Mouse (Mus musculus) adrenal gland, postnatal 36 days (tissue): ENCODE results near the gene Vwa3a. TPM values are rescaled to one million over a fixed set of nuclear protein-coding genes. Genes with fewer than 3 reads are reported as not detected.

ENCODE experiments used
- DNase-seq, 2 experiments: peaks; one replicate each; pipeline ENCODE4 v3.0.0; 2021; ENCODE audit warnings: mixed read lengths in 1 of 2
- total RNA-seq, 2 experiments: library from RNA; stranded (reverse); gene quantifications; 2 replicates each; pipeline ENCODE4 v1.2.3; 2021

Vwa3a gene
- total RNA-seq, 2 experiments from 2014 or later, result 1.1 to 3.8 TPM

GRCm38 (mm10) chr7:120836361-120836760 is 97.2 kb downstream of the Vwa3a start:
- DNase-seq, result no peak

DNA sequence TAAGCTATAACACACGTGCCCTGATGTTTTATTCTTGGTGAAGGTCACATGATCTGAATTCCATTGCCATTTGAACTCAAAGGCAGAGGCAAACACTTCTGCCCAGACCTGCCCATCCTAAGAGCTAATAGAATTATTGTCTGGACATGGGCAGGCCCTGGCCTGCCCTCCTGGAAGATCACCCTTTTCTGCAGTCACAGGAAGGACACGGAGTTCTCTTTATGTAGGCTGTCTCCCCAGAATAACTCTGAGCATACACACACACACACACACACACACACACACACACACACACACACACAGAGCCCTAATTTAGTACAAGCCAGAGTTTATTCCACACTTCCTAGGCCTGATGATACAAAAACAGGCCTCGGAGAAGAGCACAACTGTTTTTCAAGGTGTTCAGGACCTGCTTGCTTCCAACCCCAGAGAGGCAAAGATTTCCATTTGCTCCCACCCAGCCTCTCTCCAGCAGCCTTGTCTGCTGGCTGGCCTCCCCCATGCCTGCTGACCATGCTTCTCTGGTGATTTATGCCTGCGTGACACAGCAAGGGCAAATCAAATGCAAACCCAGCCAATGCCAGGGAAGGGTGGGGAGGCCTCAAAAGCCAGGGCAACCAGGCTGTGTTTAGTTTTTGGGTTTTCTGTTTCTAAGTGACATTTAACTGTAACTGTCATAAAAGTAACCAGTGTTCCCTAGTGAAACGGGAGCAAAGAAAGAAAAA is 99.5 kb downstream of the Vwa3a start:
- DNase-seq, result peak; percentile 83 to 89

DNA sequence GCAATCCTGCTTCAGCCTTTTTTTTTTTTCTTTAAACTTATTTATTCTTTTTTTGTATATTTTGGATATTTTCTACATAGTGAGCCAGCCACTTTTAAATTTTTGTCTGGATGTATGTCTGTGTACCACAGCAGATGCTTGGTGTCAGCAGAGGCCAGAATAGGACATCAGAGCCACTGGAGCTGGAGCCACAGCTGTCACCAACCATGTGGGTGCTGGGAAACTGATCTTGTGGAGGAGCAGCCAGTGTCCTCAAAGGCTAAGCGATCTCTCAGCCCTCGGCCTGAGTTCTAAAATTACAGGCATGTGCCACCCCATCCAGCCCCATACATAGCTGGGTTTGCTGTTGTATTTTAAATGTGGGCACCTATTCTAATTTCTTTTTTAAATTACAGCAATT is 100.7 kb downstream of the Vwa3a start:
- DNase-seq, result no peak

GRCm38 (mm10) chr7:120842345-120843036 is 103.4 kb downstream of the Vwa3a start, which contains the start of gene Eef2k:
Eef2k (plus strand) TSS chr7:120842831.
- peak; percentile 94 to 96 for DNase-seq

GRCm38 (mm10) chr7:120843037-120843621 is 104.0 kb downstream of the Vwa3a start:
- DNase-seq, result peak; percentile 87 to 90

DNA sequence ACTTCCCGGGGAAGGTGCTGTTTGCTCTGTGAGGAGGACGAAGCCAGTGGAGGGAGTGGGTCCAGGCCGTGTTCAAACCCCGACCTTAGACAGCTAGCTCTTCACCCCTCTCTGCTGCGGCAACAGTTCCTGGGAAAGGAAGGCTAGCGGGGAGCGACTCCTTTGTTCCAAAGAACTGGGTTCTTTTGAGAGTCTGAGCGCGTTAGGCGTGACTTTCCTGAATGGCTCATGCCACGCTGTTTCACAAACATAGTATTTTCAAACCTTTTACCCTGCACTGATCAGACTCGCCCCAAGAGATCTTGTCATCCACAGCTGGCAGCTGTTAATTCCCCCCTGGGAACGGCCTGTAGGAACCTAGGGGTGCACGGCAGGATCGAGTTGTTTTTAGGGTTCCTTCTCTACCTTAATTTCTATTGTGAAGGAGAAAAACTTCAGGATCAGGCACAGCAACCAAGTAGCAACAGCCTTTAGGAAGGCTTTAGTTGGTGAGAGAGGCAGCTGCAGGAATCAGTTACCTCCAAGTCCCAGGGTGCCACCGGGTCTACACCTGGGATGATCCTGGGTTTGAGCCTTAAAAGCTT is 104.8 kb downstream of the Vwa3a start:
- peak; percentile 25 to 26 for DNase-seq

DNA sequence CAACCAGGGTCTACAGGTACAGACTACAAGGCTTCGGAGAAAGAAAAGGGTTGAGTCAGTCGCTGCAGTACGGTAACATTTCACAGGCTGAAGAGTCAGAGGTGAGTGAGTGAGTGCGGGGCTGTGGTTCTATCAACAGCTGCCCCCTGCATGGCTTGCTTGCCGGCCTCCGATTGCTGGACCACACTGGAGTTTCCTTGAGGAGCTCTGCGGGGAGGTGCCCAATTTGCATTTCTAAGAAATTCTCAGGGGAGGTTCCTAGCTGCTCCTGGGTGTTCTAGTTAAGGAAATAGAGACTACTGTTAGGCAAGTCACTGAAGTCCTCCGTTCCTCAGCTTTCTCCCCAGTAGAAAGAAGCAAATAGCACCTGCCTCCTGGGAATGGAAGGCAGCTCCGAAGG is 105.6 kb downstream of the Vwa3a start:
- no peak for DNase-seq

- DNase-seq, result no peak
These were observed 109.9 kb downstream of the Vwa3a start for GRCm38 (mm10) chr7:120848831-120849512.

DNA sequence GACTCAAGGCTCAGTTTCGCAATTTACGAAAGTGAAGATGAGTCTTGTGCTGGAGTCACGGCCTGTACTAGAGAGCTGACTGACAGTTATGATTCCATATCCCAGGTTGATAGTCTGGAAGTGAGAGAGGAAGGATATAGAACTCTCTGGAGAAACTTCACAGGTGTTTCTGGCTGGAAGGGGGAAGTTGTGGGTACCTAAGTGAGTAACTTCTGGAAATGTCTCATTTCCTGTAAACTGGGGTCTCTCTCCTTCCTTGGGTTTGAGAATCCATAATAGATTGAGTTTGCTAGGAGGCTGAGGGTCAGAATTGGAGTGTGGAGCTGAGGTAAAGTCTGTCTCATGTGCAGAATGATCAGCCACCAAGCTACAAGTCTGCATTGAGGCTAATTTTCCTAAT is 111.0 kb downstream of the Vwa3a start:
- DNase-seq, result no peak

Other genes starting within 250 kb of the Vwa3a start
- gene Uqcrc2, start 104.1 kb upstream of the Vwa3a start, total RNA-seq, result 100 to 1,000 TPM; 369 to 403 TPM
- gene Pdzd9, start 69.0 kb upstream of the Vwa3a start, total RNA-seq, result not detected
- gene Mosmo, start 61.7 kb upstream of the Vwa3a start, total RNA-seq, result 10 to 100 TPM; 46.1 TPM
- gene Gm5737, start 73.0 kb downstream of the Vwa3a start, total RNA-seq, result not detected
- 10 to 100 TPM; 25.6 to 51.8 TPM for gene Eef2k, start 103.5 kb downstream of the Vwa3a start, total RNA-seq
- 10 to 100 TPM; 23.1 to 25.9 TPM for gene Polr3e, start 178.4 kb downstream of the Vwa3a start, total RNA-seq
- gene Cdr2, start 243.0 kb downstream of the Vwa3a start, total RNA-seq, result 10 to 100 TPM in 1 of 2 experiments, 1 to 10 TPM in 1; 4.9 to 15.0 TPM
- gene Mfsd13b, start 243.2 kb downstream of the Vwa3a start, total RNA-seq, result not detected